Mouse (Mus musculus) heart, embryonic 14.5 days (tissue): Measurements from ENCODE around the gene Fgf10. TPM values are rescaled to one million over a fixed set of nuclear protein-coding genes. Genes with fewer than 3 reads are reported as not detected.

Experiments
- ATAC-seq: fragments of 200-750 bp; cut with Nextera tagmentation; 2 replicates; pipeline ENCODE4 v1.8.0; 2017; ENCODE audit warnings: low read depth, moderate TSS enrichment; ENCODE audit not compliant: insufficient number of reproducible peaks, insufficient read depth, low FRiP score
- H3K27ac ChIP-seq, 2 experiments: fragments of 200-500 bp in 1 of 2; fragments of 300-500 bp in 1 of 2; sonication (generic) in 1 of 2; replicated peaks in 1 of 2; 2 replicates each; pipeline ENCODE4 v1.5.1; 2012 to 2014; ENCODE audit warnings: low read depth in 2 of 2, low read length in 2 of 2, control low read depth in 1 of 2, mild to moderate bottlenecking in 1 of 2, mixed read lengths in 1 of 2; ENCODE audit not compliant: control insufficient read depth in 1 of 2, insufficient read depth in 1 of 2
- H3K27me3 ChIP-seq: fragments of 300-500 bp; sonication (generic); 2 replicates; pipeline ENCODE4 v1.6.1; 2014; ENCODE audit warnings: mild to moderate bottlenecking, low read length, control low read depth; ENCODE audit not compliant: control insufficient read depth, insufficient read depth
- H3K36me3 ChIP-seq: fragments of 300-500 bp; sonication (generic); 2 replicates; pipeline ENCODE4 v1.6.1; 2014; ENCODE audit warnings: mild to moderate bottlenecking, control low read depth, low read length, mixed read lengths; ENCODE audit not compliant: control insufficient read depth, insufficient read depth
- H3K4me1 ChIP-seq, 2 experiments: fragments of 200-500 bp in 1 of 2; fragments of 300-500 bp in 1 of 2; sonication (generic) in 1 of 2; 2 replicates each; pipeline ENCODE4 v1.6.1; 2012 to 2014; ENCODE audit warnings: low read length in 2 of 2, control low read depth in 1 of 2, mixed read lengths in 1 of 2; ENCODE audit not compliant: control insufficient read depth in 2 of 2, insufficient read depth in 2 of 2
- H3K4me2 ChIP-seq: fragments of 300-500 bp; sonication (generic); 2 replicates; pipeline ENCODE4 v1.6.1; 2014; ENCODE audit warnings: mild to moderate bottlenecking, low read length
- H3K4me3 ChIP-seq, 2 experiments: fragments of 200-500 bp in 1 of 2; fragments of 300-500 bp in 1 of 2; sonication (generic) in 1 of 2; 2 replicates each; pipeline ENCODE4 v1.5.1; 2012 to 2014; ENCODE audit warnings: low read length in 2 of 2, mild to moderate bottlenecking in 2 of 2, control low read depth in 1 of 2, low read depth in 1 of 2, moderate library complexity in 1 of 2; ENCODE audit not compliant: control insufficient read depth in 1 of 2, insufficient read depth in 1 of 2
- H3K9ac ChIP-seq: fragments of 300-500 bp; sonication (generic); 2 replicates; pipeline ENCODE4 v1.6.1; 2014; ENCODE audit warnings: mild to moderate bottlenecking, low read length
- H3K9me3 ChIP-seq: fragments of 300-500 bp; sonication (generic); 2 replicates; pipeline ENCODE4 v1.6.1; 2016; ENCODE audit warnings: low read length, control low read depth; ENCODE audit not compliant: control insufficient read depth
- WGBS: fragments of 180-500 bp; shearing (Covaris S2); extraction: QIAGEN DNeasy Blood & Tissue Kit; methylation state at CpG from one replicate; pipeline ENCODE4 v1.1.7; 2014; 5-methylcytosine and 5-hydroxymethylcytosine counted together
- polyA plus RNA-seq: library from polyadenylated mRNA; unstranded; fragments of >200 nt; fragmentation: Nextera tagmentation; extraction: Ambion mirVana; gene quantifications from 2 replicates; pipeline ENCODE4 v1.2.1, GENCODE M21; 2014

The Fgf10 gene
- 0.09 and 0.19 TPM in 2 replicates for polyA plus RNA-seq

DNA sequence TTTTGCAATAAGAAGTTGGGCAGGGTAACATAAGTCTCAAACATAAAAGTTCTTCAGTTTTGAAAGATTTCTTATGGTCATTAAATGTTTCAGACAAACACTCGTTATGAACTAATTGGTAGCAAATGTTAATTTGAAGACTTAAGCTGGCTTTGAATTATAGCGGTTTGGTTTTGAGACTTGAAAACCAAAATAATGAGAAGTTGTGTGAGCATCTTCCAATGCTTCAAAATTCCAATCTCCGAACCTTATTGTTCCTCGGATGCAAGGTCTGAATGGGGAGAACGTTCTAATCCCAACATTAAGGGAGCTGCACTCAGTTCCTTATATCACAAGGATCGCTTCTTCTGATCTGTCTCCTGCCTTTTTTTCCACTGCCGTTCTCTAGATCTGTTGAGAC is at the start of gene Fgf10:
Gene Fgf10, plus strand, starts transcription at position 301 of the 400 bp plus-strand sequence.
- WGBS = 72% methylated on average over 7 of the region's 7 CpGs
- Histone ChIP-seq H3K4me3 (no peak within 1 kb of the TSS), H3K36me3 (no peaks in the 10 kb centered on the region), H3K9me3 (no peaks in the 10 kb centered on the region), H3K27ac (no peak within 1 kb of the TSS), H3K4me2 (no peak within 1 kb of the TSS), H3K9ac (no peak within 1 kb of the TSS), H3K4me1 (no peaks in the 10 kb centered on the region), H3K27me3 (no peaks in the 10 kb centered on the region)
- ATAC-seq = no peak

- no peak overlapping the region for H3K27ac ChIP-seq
- no peaks in the 10 kb centered on the region for H3K36me3 ChIP-seq
- no peak for ATAC-seq
- WGBS = 10% methylated on average over 3 of the region's 3 CpGs
- no peak overlapping the region for H3K9ac ChIP-seq
- no peak overlapping the region for H3K4me3 ChIP-seq
- no peaks in the 10 kb centered on the region for H3K27me3 ChIP-seq
- H3K4me1 ChIP-seq = no peaks in the 10 kb centered on the region
- no peaks in the 10 kb centered on the region for H3K9me3 ChIP-seq
- no peak overlapping the region for H3K4me2 ChIP-seq
These were observed 39.7 kb upstream of the Fgf10 start for GRCm38 (mm10) chr13:118629661-118630428.

DNA sequence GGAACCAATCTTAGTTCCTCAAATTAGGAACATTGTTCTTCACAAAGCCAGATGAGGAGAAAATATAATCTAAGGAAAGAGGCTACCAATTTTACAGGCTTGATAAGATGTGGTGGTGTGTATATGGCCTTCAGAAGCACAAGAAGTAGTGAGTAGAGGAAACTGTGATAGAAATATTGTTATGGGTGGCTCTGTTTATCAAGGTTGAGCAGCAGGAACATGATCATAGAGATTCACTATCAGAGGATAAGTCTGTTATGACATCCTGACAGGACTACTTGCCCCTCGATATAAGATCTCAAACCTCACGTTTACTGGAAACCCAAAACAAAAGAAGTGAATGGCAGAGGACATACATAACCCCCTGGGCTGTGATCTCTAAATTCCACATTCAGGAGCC is 38.1 kb upstream of the Fgf10 start:
- WGBS = 69% methylated on average over 2 of the region's 2 CpGs
- no peak overlapping the region for H3K27ac ChIP-seq
- no peaks in the 10 kb centered on the region for H3K4me1 ChIP-seq

GRCm38 (mm10) chr13:118636047-118636446 is 33.5 kb upstream of the Fgf10 start:
- Histone ChIP-seq H3K27ac (no peak overlapping the region), H3K4me1 (no peaks in the 10 kb centered on the region), H3K27me3 (no peaks in the 10 kb centered on the region), H3K4me2 (no peak overlapping the region), H3K9ac (no peak overlapping the region), H3K36me3 (no peaks in the 10 kb centered on the region), H3K9me3 (no peaks in the 10 kb centered on the region), H3K4me3 (no peak overlapping the region)
- ATAC-seq = no peak
- 72% methylated on average over 5 of the region's 5 CpGs for WGBS

More for the DNA sequence above, 38.1 kb upstream of the Fgf10 start:
- H3K36me3 ChIP-seq = no peaks in the 10 kb centered on the region
- no peak overlapping the region for H3K9ac ChIP-seq
- H3K27me3 ChIP-seq = no peaks in the 10 kb centered on the region
- no peak overlapping the region for H3K4me2 ChIP-seq
- no peak overlapping the region for H3K4me3 ChIP-seq
- ATAC-seq = no peak
- H3K9me3 ChIP-seq = no peaks in the 10 kb centered on the region

DNA sequence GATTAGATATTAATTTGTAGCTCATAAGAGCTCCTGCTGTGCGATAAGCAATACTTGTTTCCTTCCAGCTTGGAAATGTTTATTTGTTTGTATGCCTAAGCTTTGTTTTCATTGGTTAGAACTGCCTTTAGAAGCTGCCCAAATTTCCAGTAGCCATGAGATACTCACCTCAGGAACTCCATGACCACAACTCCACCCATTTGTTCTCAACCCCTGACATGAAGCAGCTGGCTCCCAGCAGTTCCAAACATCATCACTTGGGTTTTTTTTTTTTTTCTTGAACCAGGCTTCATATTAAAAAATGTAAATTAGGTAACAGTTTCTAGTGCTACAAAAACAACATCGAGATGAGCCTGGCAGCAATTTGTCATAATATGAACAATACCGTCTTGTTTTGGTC is 27.0 kb upstream of the Fgf10 start:
- no peak for ATAC-seq
- Histone ChIP-seq H3K4me2 (no peak overlapping the region), H3K9ac (no peak overlapping the region), H3K9me3 (no peaks in the 10 kb centered on the region), H3K4me3 (no peak overlapping the region), H3K27ac (no peak overlapping the region), H3K4me1 (no peaks in the 10 kb centered on the region), H3K27me3 (no peaks in the 10 kb centered on the region), H3K36me3 (no peaks in the 10 kb centered on the region)
- 82% methylated on average over 3 of the region's 3 CpGs for WGBS

- H3K4me3 ChIP-seq = no peak overlapping the region
- H3K4me2 ChIP-seq = no peak overlapping the region
- no peaks in the 10 kb centered on the region for H3K36me3 ChIP-seq
- H3K9me3 ChIP-seq = no peaks in the 10 kb centered on the region
- no peak for ATAC-seq
- H3K4me1 ChIP-seq = no peaks in the 10 kb centered on the region
- 75% methylated on average over 6 of the region's 6 CpGs for WGBS
- H3K27me3 ChIP-seq = no peaks in the 10 kb centered on the region
- H3K9ac ChIP-seq = no peak overlapping the region
- H3K27ac ChIP-seq = no peak overlapping the region
These were observed 26.5 kb upstream of the Fgf10 start for GRCm38 (mm10) chr13:118643138-118643537.

GRCm38 (mm10) chr13:118656991-118657390 is 12.6 kb upstream of the Fgf10 start:
- no peaks in the 10 kb centered on the region for H3K9me3 ChIP-seq
- no peak for ATAC-seq
- no peaks in the 10 kb centered on the region for H3K27me3 ChIP-seq
- WGBS = 56% methylated on average over 5 of the region's 5 CpGs
- H3K4me1 ChIP-seq = no peaks in the 10 kb centered on the region
- H3K27ac ChIP-seq = no peak overlapping the region
- no peaks in the 10 kb centered on the region for H3K36me3 ChIP-seq
- no peak overlapping the region for H3K9ac ChIP-seq
- H3K4me2 ChIP-seq = no peak overlapping the region
- H3K4me3 ChIP-seq = no peak overlapping the region

GRCm38 (mm10) chr13:118658031-118658430 is 11.6 kb upstream of the Fgf10 start:
- H3K4me1 ChIP-seq = no peaks in the 10 kb centered on the region
- WGBS = 87% methylated on average over 2 of the region's 2 CpGs

More at GRCm38 (mm10) chr13:118658031-118658430, 11.6 kb upstream of the Fgf10 start:
- Histone ChIP-seq H3K27ac (no peak overlapping the region), H3K9ac (no peak overlapping the region), H3K27me3 (no peaks in the 10 kb centered on the region), H3K4me2 (no peak overlapping the region), H3K36me3 (no peaks in the 10 kb centered on the region), H3K4me3 (no peak overlapping the region), H3K9me3 (no peaks in the 10 kb centered on the region)
- ATAC-seq = no peak
